Mouse (Mus musculus) heart, postnatal 0 days (tissue): Measurements from ENCODE around the gene H2-DMb1. TPM values are rescaled to one million over a fixed set of nuclear protein-coding genes. Genes with fewer than 3 reads are reported as not detected.

Source experiments
- ATAC-seq: fragments of 200-750 bp; cut with Nextera tagmentation; 2 replicates; pipeline ENCODE4 v1.8.0; 2017; ENCODE audit warnings: low read depth, moderate number of reproducible peaks, moderate library complexity; ENCODE audit not compliant: insufficient read depth
- DNase-seq: peaks from one replicate; pipeline ENCODE4 v3.0.0-alpha.2; 2016; ENCODE audit warnings: low spot score
- H3K27ac ChIP-seq: fragments of 300-500 bp; sonication (generic); 2 replicates; pipeline ENCODE4 v1.5.1; 2014; ENCODE audit warnings: low read depth, mild to moderate bottlenecking
- H3K27me3 ChIP-seq: fragments of 300-500 bp; sonication (generic); 2 replicates; pipeline ENCODE4 v1.6.1; 2014; ENCODE audit warnings: low read length, mixed read lengths; ENCODE audit not compliant: control insufficient read depth, insufficient read depth
- H3K36me3 ChIP-seq: fragments of 300-500 bp; sonication (generic); replicated peaks from 2 replicates; pipeline ENCODE4 v1.6.1; 2014; ENCODE audit warnings: low read length, mixed read lengths; ENCODE audit not compliant: control insufficient read depth, insufficient read depth
- H3K4me1 ChIP-seq: fragments of 300-500 bp; sonication (generic); 2 replicates; pipeline ENCODE4 v1.6.1; 2014; ENCODE audit warnings: antibody characterized with exemption; ENCODE audit not compliant: control insufficient read depth, insufficient read depth
- H3K4me2 ChIP-seq: fragments of 300-500 bp; sonication (generic); 2 replicates; pipeline ENCODE4 v1.6.1; 2014; ENCODE audit warnings: low read depth, mild to moderate bottlenecking, low read length, moderate library complexity
- H3K4me3 ChIP-seq: fragments of 300-500 bp; sonication (generic); 2 replicates; pipeline ENCODE4 v1.5.1; 2014; ENCODE audit warnings: low read depth, low read length
- H3K9ac ChIP-seq: fragments of 300-500 bp; sonication (generic); replicated peaks from 2 replicates; pipeline ENCODE4 v1.6.1; 2014; ENCODE audit warnings: low read depth, low read length, mixed read lengths
- H3K9me3 ChIP-seq: fragments of 300-500 bp; sonication (generic); replicated peaks from 2 replicates; pipeline ENCODE4 v1.6.1; 2016; ENCODE audit warnings: low read length; ENCODE audit not compliant: control insufficient read depth
- CTCF ChIP-seq: IDR thresholded peaks from 2 replicates; pipeline ENCODE4 v1.5.1; 2016; ENCODE audit warnings: antibody characterized with exemption, control low read depth, low read depth
- EP300 ChIP-seq: IDR thresholded peaks from 2 replicates; pipeline ENCODE4 v1.6.1; 2016; ENCODE audit warnings: antibody characterized with exemption, low read depth
- WGBS: fragments of 180-500 bp; shearing (Covaris S2); extraction: QIAGEN DNeasy Blood & Tissue Kit; methylation state at CpG from one replicate; pipeline ENCODE4 v1.1.7; 2014; 5-methylcytosine and 5-hydroxymethylcytosine counted together
- polyA plus RNA-seq: library from polyadenylated mRNA; unstranded; fragments of >200 nt; fragmentation: Nextera tagmentation; extraction: Ambion mirVana; gene quantifications from 2 replicates; pipeline ENCODE4 v1.2.1, GENCODE M21; 2015
- total RNA-seq: library from RNA; depleted of rRNA; stranded (reverse); fragments of >200 nt; gene quantifications from 2 replicates; pipeline ENCODE4 v1.2.3, GENCODE M21; 2014; ENCODE audit warnings: low replicate concordance

H2-DMb1 gene
- total and polyA plus RNA-seq, 2 experiments from 2014 or later, result 0.90 TPM; not detected in 1

GRCm38 (mm10) chr17:34128264-34128937 lies 24.5 kb upstream of the H2-DMb1 start:
- Histone ChIP-seq H3K4me2 (peak overlapping the region; percentile 16; the same call in 1 of the 2 replicates), H3K27me3 (no peaks in the 10 kb centered on the region), H3K9ac (no peak overlapping the region; the same call in 1 of the 2 replicates), H3K36me3 (no peaks in the 10 kb centered on the region), H3K4me1 (peaks cover 19% of the 10 kb centered on the region), H3K27ac (no peak overlapping the region), H3K9me3 (no peaks in the 10 kb centered on the region), H3K4me3 (peak overlapping the region; percentile 8; the same call in 1 of the 2 replicates)
- 25% methylated on average over 13 of the region's 13 CpGs for WGBS
- DNase-seq, result no peak
- ATAC-seq, result no peak
- TF ChIP-seq EP300 (no peak), CTCF (0 out of 2 replicates have a peak, but pooled peaks have one; percentile 19)

DNA sequence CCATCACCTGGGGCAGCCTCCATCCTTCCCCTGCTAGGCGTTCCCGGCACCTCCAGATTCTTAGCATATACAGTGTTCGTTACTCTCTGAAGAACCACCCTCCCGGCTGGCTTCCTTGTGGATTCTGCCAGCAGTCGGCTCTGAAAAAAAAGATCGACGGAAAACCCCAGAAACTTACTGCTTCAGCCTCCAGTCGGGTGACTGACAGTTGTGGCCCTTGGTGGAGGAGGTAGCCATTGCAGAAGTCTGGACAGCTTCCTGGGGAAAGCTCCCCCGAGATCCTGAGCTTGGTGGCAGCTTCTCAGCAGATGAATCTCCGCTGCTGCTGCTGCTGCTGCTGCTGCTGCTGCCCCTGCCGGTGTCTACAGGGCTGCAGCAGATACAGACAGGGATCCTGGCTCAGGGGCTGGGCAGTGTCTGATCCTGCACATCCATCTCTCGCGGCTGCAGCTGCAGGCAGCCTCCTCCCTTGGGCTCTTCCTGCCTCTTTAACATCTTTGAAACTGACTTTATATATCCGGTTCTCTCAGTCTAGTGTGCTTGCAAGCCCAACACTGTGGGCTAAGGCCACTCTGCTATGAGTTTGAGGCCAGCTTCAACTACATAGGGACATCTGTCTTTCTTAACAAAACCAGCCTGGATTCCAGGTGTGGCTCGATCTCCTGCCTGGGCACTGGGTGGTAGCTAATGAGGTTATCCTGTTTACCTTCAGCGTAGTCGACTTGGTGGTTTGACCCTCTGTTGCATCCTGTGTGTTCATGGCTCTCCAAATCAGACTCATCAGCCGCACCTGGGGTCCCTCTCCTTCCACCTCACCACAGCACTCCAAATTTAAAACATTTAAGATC lies 23.7 kb upstream of the H2-DMb1 start:
- peak overlapping the region; percentile 16; the same call in 1 of the 2 replicates for H3K4me2 ChIP-seq
- no peak for DNase-seq
- H3K36me3 ChIP-seq, result no peaks in the 10 kb centered on the region
- H3K4me1 ChIP-seq, result peaks cover 19% of the 10 kb centered on the region
- no peak for ATAC-seq
- 19% methylated on average over 18 of the region's 18 CpGs for WGBS
- H3K27ac ChIP-seq, result peak overlapping the region; percentile 17; the same call in 1 of the 2 replicates
- H3K9ac ChIP-seq, result no peak overlapping the region; the same call in 1 of the 2 replicates
- H3K4me3 ChIP-seq, result peak overlapping the region; percentile 8; the same call in 1 of the 2 replicates
- H3K9me3 ChIP-seq, result no peaks in the 10 kb centered on the region
- TF ChIP-seq EP300 (no peak), CTCF (0 out of 2 replicates have a peak, but pooled peaks have one; percentile 13)
- no peaks in the 10 kb centered on the region for H3K27me3 ChIP-seq

GRCm38 (mm10) chr17:34130073-34130947 lies 22.6 kb upstream of the H2-DMb1 start:
- no peak overlapping the region for H3K27ac ChIP-seq
- peaks cover 13% of the 10 kb centered on the region; the same call in 1 of the 2 replicates for H3K4me1 ChIP-seq
- DNase-seq, result no peak
- no peak overlapping the region for H3K9ac ChIP-seq
- H3K4me3 ChIP-seq, result no peak overlapping the region
- no peaks in the 10 kb centered on the region for H3K27me3 ChIP-seq
- no peak for TF ChIP-seq CTCF
- no peak for TF ChIP-seq EP300
- no peak for ATAC-seq
- H3K4me2 ChIP-seq, result no peak overlapping the region
- 72% methylated on average over 19 of the region's 19 CpGs for WGBS
- H3K9me3 ChIP-seq, result no peaks in the 10 kb centered on the region
- no peaks in the 10 kb centered on the region for H3K36me3 ChIP-seq

- H3K4me2 ChIP-seq, result no peak overlapping the region
- H3K9ac ChIP-seq, result no peak overlapping the region
- peaks cover 13% of the 10 kb centered on the region; the same call in 1 of the 2 replicates for H3K4me1 ChIP-seq
- no peak overlapping the region for H3K27ac ChIP-seq
- no peaks in the 10 kb centered on the region for H3K36me3 ChIP-seq
- ATAC-seq (no peak), DNase-seq (no peak)
- H3K27me3 ChIP-seq, result peaks cover 6% of the 10 kb centered on the region; the same call in 1 of the 2 replicates
- WGBS, result 76% methylated on average over 7 of the region's 7 CpGs
- H3K4me3 ChIP-seq, result no peak overlapping the region
- TF ChIP-seq CTCF, result no peak
- no peak for TF ChIP-seq EP300
- no peaks in the 10 kb centered on the region for H3K9me3 ChIP-seq
These were observed 21.0 kb upstream of the H2-DMb1 start for GRCm38 (mm10) chr17:34131911-34132310.

- Histone ChIP-seq H3K27me3 (peaks cover 19% of the 10 kb centered on the region), H3K4me3 (no peak overlapping the region), H3K9ac (no peak overlapping the region), H3K27ac (no peak overlapping the region), H3K9me3 (no peaks in the 10 kb centered on the region), H3K36me3 (no peaks in the 10 kb centered on the region), H3K4me1 (0 out of 2 replicates have a peak, but pooled peaks cover 1% of the 10 kb centered on the region), H3K4me2 (no peak overlapping the region)
- TF ChIP-seq CTCF, result peak; percentile 34
- no peak for TF ChIP-seq EP300
- WGBS, result 78% methylated on average over 11 of the region's 11 CpGs
- ATAC-seq (no peak), DNase-seq (no peak)
These were observed 19.6 kb upstream of the H2-DMb1 start for GRCm38 (mm10) chr17:34133289-34133688.
